Mouse (Mus musculus): ENCODE measurements around the gene Pde4d.

Pde4d gene

GRCm38 (mm10) chr13:109627265-109627664 lies 1177.5 kb downstream of the Pde4d start:
- no peak for DNase-seq (ENCODE audit: low spot score)

GRCm38 (mm10) chr13:109628606-109629005 lies 1178.9 kb downstream of the Pde4d start:
- no peak for DNase-seq (ENCODE audit: low spot score)

GRCm38 (mm10) chr13:109629216-109629615 lies 1179.5 kb downstream of the Pde4d start:
- no peak for DNase-seq (ENCODE audit: low spot score)

GRCm38 (mm10) chr13:109631399-109632026 lies 1181.8 kb downstream of the Pde4d start:
- no peak for DNase-seq (ENCODE audit: low spot score)

GRCm38 (mm10) chr13:109632387-109633036 lies 1182.8 kb downstream of the Pde4d start:
- no peak for DNase-seq (ENCODE audit: low spot score)

GRCm38 (mm10) chr13:109633037-109633418 lies 1183.3 kb downstream of the Pde4d start:
- DNase-seq (ENCODE audit: low spot score) = no peak

GRCm38 (mm10) chr13:109635901-109636520 lies 1186.3 kb downstream of the Pde4d start:
- no peak for DNase-seq (ENCODE audit: low spot score)

- no peak for DNase-seq (ENCODE audit: low spot score)
Observed at GRCm38 (mm10) chr13:109638273-109638672, 1188.5 kb downstream of the Pde4d start.

- no peak for DNase-seq (ENCODE audit: low spot score)
Observed at GRCm38 (mm10) chr13:109639286-109639685, 1189.5 kb downstream of the Pde4d start.

GRCm38 (mm10) chr13:109641562-109641961 lies 1191.8 kb downstream of the Pde4d start:
- DNase-seq (ENCODE audit: low spot score) = no peak

- no peak for DNase-seq (ENCODE audit: low spot score)
Observed at GRCm38 (mm10) chr13:109643419-109643818, 1193.7 kb downstream of the Pde4d start.

- no peak for DNase-seq (ENCODE audit: low spot score)
Observed at GRCm38 (mm10) chr13:109644086-109644485, 1194.3 kb downstream of the Pde4d start.

GRCm38 (mm10) chr13:109645284-109645909 lies 1195.6 kb downstream of the Pde4d start:
- DNase-seq (ENCODE audit: low spot score) = no peak

- DNase-seq (ENCODE audit: low spot score) = no peak
Observed at GRCm38 (mm10) chr13:109645910-109646284, 1196.1 kb downstream of the Pde4d start.

GRCm38 (mm10) chr13:109646597-109647232 lies 1197.0 kb downstream of the Pde4d start:
- no peak for DNase-seq (ENCODE audit: low spot score)

GRCm38 (mm10) chr13:109647479-109648199 lies 1197.9 kb downstream of the Pde4d start:
- no peak for DNase-seq (ENCODE audit: low spot score)

GRCm38 (mm10) chr13:109648311-109648710 lies 1198.6 kb downstream of the Pde4d start:
- no peak for DNase-seq (ENCODE audit: low spot score)

GRCm38 (mm10) chr13:109651790-109652605 lies 1202.2 kb downstream of the Pde4d start:
- no peak for DNase-seq (ENCODE audit: low spot score)

- no peak for DNase-seq (ENCODE audit: low spot score)
Observed at GRCm38 (mm10) chr13:109652631-109653030, 1202.9 kb downstream of the Pde4d start.

GRCm38 (mm10) chr13:109655390-109655789 lies 1205.6 kb downstream of the Pde4d start:
- DNase-seq (ENCODE audit: low spot score) = no peak

- DNase-seq (ENCODE audit: low spot score) = no peak
Observed at GRCm38 (mm10) chr13:109659103-109659502, 1209.4 kb downstream of the Pde4d start.
